Mouse (Mus musculus): ENCODE results near the gene Zfp472.
A peak's percentile ranks its signal among the peaks of the same experiment; 100 is the strongest.

The Zfp472 gene

GRCm38 (mm10) chr17:32965623-32966290, at the start of gene Zfp472:
Zfp472 (plus strand) TSS chr17:32965814.
- DNase-seq: peak; percentile 99

- peak; percentile 61 for DNase-seq
Observed at GRCm38 (mm10) chr17:32916075-32916474, 49.5 kb upstream of the Zfp472 start.

DNA sequence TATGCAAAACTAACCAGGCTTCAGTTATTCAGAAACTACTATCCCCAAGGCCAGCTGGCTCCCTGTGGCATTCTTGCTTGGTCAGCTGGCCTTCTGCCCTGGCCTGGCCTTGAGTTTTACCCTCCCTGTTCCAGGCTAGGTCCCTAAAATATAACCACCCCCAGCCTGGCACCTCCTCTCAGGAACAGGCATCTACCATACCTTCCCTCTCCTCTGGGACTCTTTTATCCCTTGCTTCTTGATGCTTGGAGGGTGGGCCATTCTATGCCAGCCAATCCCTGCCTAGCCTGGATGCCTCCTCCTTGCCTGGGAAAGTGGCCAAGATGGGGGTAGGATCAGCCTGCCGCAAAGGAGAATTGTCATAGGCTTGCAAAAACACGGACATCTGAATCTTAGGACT, 48.5 kb upstream of the Zfp472 start, which contains the start of gene Cyp4f14:
Gene Cyp4f14 (minus strand): TSS at position 212 of the 400 bp plus-strand sequence.
- DNase-seq: peak; percentile 94

- DNase-seq: no peak
Observed at GRCm38 (mm10) chr17:32919123-32919522, 46.5 kb upstream of the Zfp472 start.

DNA sequence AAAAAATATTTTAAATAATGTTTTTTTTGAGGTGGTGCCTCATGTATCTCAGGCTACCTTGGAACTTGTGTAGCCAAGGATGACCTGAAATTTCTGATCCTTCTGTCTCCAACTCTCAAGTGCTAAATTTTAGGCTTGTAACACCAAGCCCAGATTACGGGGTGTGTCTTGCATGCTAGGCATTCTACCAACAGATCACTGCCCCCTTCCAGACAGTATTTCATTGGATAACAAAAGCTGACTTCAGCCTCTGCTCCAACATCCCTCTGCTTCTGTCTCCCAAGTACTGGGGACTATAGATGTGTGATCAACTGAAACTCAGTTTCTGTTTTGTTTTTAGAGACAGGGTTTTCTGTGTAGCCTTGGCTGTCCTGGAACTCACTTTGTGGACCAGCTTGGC, 41.9 kb upstream of the Zfp472 start:
- DNase-seq: no peak

- DNase-seq: peak; percentile 98
Observed at GRCm38 (mm10) chr17:32924658-32925312, 40.8 kb upstream of the Zfp472 start.

DNA sequence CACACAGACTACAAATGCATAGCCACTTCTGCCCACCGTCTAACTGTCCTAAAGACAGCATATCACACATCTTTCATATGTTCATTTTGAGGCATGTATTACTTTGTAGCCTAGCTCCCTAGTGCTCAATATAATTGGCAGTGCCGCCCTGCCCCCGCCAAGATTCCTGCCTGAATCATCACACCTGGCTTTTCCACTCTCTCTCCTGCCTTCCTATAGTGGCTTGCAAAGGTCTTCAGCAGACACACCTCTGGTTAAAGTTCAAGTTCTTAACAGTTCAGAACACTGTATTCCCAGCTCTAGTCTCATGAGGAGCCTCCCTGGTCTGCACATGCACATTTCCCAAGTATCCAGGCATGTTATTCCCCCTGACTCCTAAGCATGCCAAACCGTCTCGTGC, 37.8 kb upstream of the Zfp472 start:
- DNase-seq: no peak

- DNase-seq: peak; percentile 69
Observed at GRCm38 (mm10) chr17:32939831-32940230, 25.8 kb upstream of the Zfp472 start.

DNA sequence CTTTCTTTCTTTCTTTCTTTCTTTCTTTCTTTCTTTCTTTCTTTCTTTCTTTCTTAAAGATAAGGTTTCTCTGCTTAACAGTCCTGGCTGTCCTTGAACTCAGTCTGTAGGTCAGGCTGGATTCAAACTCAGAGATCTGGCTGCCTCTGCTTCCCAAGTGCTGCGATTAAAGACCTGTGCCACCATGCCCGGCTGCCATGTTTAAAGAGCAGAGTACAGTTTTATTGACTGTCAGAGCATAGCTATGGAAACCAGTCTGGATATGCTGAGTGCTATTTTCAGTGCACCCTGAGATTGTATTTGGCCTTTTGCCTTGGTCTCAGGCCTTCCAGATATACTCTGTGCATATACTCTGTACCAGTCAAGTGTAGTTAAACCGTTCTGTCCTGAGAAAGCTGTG, 22.0 kb upstream of the Zfp472 start:
- DNase-seq: peak; percentile 56

DNA sequence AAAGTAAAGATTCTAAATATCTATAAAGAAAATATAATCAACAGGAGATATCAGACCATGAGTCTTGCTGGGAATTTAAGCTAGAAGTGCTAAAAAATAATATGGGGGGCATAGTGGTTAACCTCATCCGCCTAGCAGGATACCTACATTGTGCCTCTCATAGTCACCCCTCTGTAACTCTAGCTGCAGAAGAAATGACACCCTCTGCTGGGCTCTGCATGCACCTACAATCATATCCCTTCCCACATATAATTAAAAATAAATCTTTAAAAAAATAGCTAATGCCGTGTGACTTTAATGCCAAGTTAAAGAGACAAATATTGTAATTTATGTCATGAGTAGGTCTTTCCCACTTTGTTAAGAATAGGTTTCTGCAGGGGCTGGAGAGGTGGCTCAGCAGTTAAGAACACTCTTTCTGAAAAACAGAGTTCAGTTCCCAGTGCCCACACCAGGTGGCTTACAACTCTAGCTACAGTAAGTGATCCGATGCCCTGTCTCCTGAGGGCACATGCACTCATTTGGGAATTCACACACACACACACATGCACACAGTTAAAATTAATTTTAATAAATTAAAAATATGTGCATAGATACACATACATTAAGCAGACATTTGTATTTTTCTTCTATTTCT, 21.1 kb upstream of the Zfp472 start:
- no peak for DNase-seq

GRCm38 (mm10) chr17:32946716-32947115, 18.9 kb upstream of the Zfp472 start:
- peak; percentile 93 for DNase-seq

DNA sequence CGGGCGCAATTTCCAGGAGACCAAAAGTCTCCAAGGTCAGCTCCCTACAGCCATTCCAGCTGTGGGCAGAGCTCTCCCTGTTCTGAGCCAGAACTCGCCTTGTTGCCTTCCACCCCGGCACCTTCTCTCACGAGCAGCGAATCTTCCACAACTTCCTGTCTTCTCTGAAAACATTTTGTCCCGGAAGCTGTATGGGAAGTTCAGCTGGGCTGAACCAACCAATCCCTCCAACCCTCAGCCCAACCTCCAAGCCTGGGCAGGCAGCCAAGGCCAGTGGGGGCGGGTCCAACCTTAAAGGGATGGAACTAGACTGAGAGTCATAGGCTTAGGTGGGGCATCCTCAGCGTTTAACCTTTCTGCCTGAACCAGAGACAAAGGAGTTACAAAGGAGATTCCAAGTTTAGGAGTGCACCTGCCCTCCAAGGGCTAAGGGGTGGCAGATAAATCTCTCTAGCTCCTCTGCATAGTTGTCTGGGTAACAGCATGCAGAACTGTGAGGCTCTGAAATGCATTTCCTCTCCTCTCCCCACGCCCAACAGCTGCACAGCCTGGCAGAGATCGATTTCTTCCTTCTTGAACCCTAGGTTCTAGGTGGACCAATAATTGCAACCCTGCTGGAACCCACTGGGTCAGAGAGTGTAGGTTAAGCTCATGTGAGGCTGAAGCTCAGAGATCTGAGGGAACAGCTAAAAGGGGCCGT, 18.2 kb upstream of the Zfp472 start, which contains the start of gene Cyp4f13:
Gene Cyp4f13 (minus strand): TSS at position 188 of the 700 bp plus-strand sequence.
- DNase-seq: peak; percentile 100

- DNase-seq: peak; percentile 61
Observed at GRCm38 (mm10) chr17:32950136-32950535, 15.5 kb upstream of the Zfp472 start.

GRCm38 (mm10) chr17:32951006-32951405, 14.6 kb upstream of the Zfp472 start:
- peak; percentile 73 for DNase-seq

DNA sequence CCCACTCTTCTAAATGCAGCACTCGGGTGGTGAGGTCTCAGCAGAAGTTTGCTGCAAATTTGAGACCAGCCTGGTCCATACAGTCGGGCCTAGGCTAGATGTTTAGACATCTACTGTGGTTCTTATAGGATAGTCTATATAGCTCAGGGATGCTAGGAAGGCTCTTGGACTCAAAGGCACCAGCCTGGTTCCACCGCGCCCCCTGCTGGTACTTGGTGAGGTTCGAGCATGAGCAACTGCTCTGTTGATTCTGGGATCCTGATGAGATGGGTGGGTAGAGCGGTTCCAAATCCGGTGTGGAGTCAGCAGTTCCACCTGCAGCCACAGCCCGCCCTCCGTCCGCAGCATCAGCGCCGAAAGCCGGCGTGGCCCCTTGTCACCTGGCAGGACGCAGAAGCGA, 14.2 kb upstream of the Zfp472 start:
- DNase-seq: peak; percentile 96

DNA sequence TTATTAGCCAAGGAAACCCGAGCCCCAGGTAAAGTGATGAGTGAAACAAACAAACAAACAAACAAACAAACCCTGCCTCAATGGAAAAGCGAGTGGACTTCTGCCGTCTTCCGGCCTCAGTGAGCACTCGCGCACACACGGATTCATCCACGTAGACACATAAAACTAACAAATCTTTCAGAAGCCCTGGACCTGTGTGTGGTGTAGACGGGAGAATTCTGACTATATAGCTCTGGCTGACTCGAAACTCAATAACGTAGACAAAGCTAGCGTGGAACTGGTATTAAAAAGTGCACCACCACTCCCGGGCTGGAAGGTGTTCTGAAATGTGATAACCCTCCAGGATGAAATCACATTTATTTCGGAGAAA, 376 bp upstream of the Zfp472 start:
- no peak for DNase-seq

DNA sequence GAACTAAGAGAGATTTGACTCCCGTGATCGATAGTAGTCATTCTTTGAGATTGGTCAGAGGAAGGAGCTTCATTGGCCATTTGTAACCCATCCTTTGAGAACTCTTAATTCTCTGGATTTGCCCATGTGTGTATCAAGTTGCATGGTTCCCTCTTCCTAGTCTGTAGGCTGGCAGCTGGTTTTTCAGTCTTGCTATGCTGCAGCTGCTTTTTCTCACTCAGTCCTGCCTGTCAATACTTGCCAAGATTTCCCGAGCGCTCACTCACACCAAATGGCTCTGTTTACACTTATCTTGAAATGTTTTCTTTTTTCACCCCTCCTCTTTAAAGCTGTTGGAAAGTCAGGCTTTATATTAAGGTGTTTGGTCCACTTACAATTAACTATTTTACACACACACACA, 15.7 kb downstream of the Zfp472 start:
- DNase-seq: peak; percentile 74

DNA sequence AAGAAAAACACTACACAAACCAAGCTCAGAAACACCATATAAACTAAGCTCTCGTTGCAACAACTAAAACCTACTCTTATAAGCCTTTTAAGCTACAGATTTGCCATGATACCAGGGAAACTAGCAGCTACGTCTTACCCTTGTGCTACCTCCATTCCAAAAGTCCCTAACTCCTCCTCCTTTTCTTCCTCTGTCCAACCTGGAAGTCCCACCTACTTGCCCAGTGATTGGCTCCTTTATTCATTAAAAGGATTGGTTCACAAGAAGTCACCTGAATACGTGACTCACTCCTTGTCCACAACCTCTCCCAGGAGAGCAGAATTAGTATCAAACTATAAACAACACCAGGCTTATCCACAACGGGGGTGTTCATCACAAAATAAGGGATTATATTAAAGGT, 20.7 kb downstream of the Zfp472 start:
- no peak for DNase-seq

GRCm38 (mm10) chr17:32991965-32992698, 26.5 kb downstream of the Zfp472 start:
- no peak for DNase-seq

DNA sequence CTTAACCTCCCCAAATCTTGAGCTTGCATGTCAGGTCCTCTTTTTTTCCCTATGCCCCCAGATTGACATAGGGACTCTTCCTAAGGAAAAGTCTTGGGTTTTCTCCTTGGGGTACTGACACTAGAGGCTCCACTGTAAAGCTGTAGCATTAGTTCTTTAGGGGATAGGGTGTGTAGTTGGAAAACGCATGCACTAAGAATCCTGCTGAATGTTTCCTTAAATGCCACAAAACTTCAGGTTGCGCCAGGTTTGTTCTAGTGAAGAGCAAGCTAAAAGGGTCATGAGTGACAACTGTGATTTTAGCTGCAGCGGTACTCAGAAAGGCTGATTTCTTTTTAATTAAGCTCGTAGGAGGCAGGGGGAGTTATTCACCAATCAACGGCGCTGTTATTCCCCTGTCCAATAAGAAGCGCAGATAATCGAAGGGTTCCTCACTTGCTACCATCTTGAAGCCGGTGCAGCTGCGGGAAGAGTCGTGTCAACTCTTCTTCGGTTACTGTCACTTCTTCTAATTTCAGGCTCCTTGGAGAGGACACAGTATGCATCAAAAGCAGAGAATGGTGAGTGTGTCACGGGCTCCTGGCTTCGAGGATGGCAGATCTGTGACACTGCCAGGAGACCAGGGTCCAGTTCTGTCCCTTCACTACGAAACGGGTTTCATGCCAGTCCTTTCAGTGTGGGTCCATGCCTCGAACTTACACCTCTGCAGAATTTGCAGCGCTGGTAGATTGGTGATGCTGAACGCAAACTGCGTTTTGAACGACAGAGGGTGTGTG, 27.3 kb downstream of the Zfp472 start, which contains the start of gene Zfp952:
Gene Zfp952 (plus strand): TSS at position 431 of the 776 bp plus-strand sequence.
- DNase-seq: peak; percentile 100

DNA sequence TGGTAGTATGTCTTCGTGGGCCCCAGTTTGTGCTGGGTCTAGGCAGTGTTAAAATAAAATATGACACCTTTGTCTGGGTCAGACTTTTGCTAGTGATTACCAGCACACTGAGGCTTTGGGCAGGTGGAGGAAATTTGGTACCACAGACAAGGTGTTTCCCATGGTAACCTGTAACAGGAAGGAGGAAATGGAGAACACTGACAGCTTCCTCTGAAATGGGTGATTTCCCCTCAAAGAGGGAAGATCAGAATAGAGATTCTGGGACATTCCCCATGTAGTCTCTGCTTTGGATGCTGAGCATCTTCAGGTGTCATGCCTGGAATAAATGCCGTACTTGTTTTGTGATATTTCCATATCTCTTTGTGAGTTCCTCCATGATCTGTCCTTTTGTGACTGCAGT, 32.9 kb downstream of the Zfp472 start:
- DNase-seq: no peak

GRCm38 (mm10) chr17:33008337-33008736, 42.7 kb downstream of the Zfp472 start:
- peak; percentile 27 for DNase-seq

Data from heart, adult 11 months (tissue).